Mouse (Mus musculus) CH12.LX (cell line): ENCODE measurements around the gene Nsg2.

ENCODE experiments used
- CTCF ChIP-seq, 2 experiments: IDR thresholded peaks in 1 of 2; conservative IDR thresholded peaks in 1 of 2; 2 replicates each; pipeline ENCODE4 v1.5.1; 2011 to 2012; ENCODE audit warnings: low read depth in 2 of 2, low read length in 2 of 2, improper control_type of control experiment in 1 of 2, inconsistent platforms in 1 of 2, mild to moderate bottlenecking in 1 of 2, moderate library complexity in 1 of 2
- ELF1 ChIP-seq: IDR thresholded peaks from 2 replicates; pipeline ENCODE4 v1.6.1; 2014; ENCODE audit warnings: low read depth, mild to moderate bottlenecking, inconsistent platforms, low read length, improper control_type of control experiment
- EP300 ChIP-seq: IDR thresholded peaks from 2 replicates; pipeline ENCODE4 v1.6.1; 2011; ENCODE audit warnings: low read length, improper control_type of control experiment
- POLR2A ChIP-seq: IDR thresholded peaks from 2 replicates; pipeline ENCODE4 v1.6.1; 2011; ENCODE audit warnings: low read depth, mild to moderate bottlenecking, improper control_type of control experiment, low read length
- SIN3A ChIP-seq: IDR thresholded peaks from 2 replicates; pipeline ENCODE4 v1.6.1; 2012; ENCODE audit warnings: low read length, improper control_type of control experiment, inconsistent platforms
- USF1 ChIP-seq: IDR thresholded peaks from 2 replicates; pipeline ENCODE4 v1.6.1; 2014; ENCODE audit warnings: low read depth, mild to moderate bottlenecking, inconsistent platforms, low read length, improper control_type of control experiment
- USF2 ChIP-seq: conservative IDR thresholded peaks from 2 replicates; pipeline ENCODE4 v1.6.1; 2011; ENCODE audit warnings: low read depth, low read length, improper control_type of control experiment
- ZMIZ1 ChIP-seq: IDR thresholded peaks from 2 replicates; pipeline ENCODE4 v1.6.1; 2012; ENCODE audit warnings: low read depth, mild to moderate bottlenecking, inconsistent platforms, low read length, improper control_type of control experiment

- TF ChIP-seq ZMIZ1 (no peak), SIN3A (no peak), CTCF (conservative IDR thresholded peaks at IDR 0.05 in 1 of 2, IDR thresholded peaks at IDR 0.05 in 1 of 2; ENCODE audit: low read depth in 2 of 2, low read length in 2 of 2) (no peak), USF1 (no peak), EP300 (no peak), ELF1 (no peak), USF2 (no peak), POLR2A (no peak)
These were observed 83.2 kb downstream of the Nsg2 start for GRCm38 (mm10) chr11:32083462-32083861.
